Mouse (Mus musculus) midbrain, embryonic 12.5 days (tissue): ENCODE data around the gene Speer1. TPM values are rescaled to one million over a fixed set of nuclear protein-coding genes. Genes with fewer than 3 reads are reported as not detected.
"Not testable (repeated sequence)": the region's sequence is repeated elsewhere in the genome, so short reads cannot be mapped to it uniquely, and the experiment has no call there.

Source experiments
- ATAC-seq: fragments of 200-750 bp; cut with Nextera tagmentation; 2 replicates; pipeline ENCODE4 v1.8.0; 2017; ENCODE audit warnings: low read depth, moderate TSS enrichment, moderate library complexity; ENCODE audit not compliant: low FRiP score
- H3K27ac ChIP-seq: fragments of 300-500 bp; sonication (generic); replicated peaks from 2 replicates; pipeline ENCODE4 v1.5.1; 2016; ENCODE audit warnings: mild to moderate bottlenecking
- H3K27me3 ChIP-seq: fragments of 300-500 bp; sonication (generic); 2 replicates; pipeline ENCODE4 v1.6.1; 2016; ENCODE audit warnings: mild to moderate bottlenecking
- H3K36me3 ChIP-seq: fragments of 300-500 bp; sonication (generic); 2 replicates; pipeline ENCODE4 v1.6.1; 2016
- H3K4me1 ChIP-seq: fragments of 300-500 bp; sonication (generic); 2 replicates; pipeline ENCODE4 v1.6.1; 2016
- H3K4me2 ChIP-seq: fragments of 300-500 bp; sonication (generic); replicated peaks from 2 replicates; pipeline ENCODE4 v1.6.1; 2016; ENCODE audit warnings: mild to moderate bottlenecking, moderate library complexity
- H3K4me3 ChIP-seq: fragments of 300-500 bp; sonication (generic); 2 replicates; pipeline ENCODE4 v1.5.1; 2016; ENCODE audit warnings: mild to moderate bottlenecking
- H3K9ac ChIP-seq: fragments of 300-500 bp; sonication (generic); replicated peaks from 2 replicates; pipeline ENCODE4 v1.6.1; 2016; ENCODE audit warnings: mild to moderate bottlenecking, moderate library complexity
- H3K9me3 ChIP-seq: fragments of 300-500 bp; sonication (generic); 2 replicates; pipeline ENCODE4 v1.6.1; 2016; ENCODE audit warnings: mild to moderate bottlenecking
- WGBS: fragments of 180-500 bp; shearing (Covaris S2); methylation state at CpG from one replicate; pipeline ENCODE4 v1.1.7; 2016; 5-methylcytosine and 5-hydroxymethylcytosine counted together
- polyA plus RNA-seq: library from polyadenylated mRNA; unstranded; fragments of >200 nt; fragmentation: Nextera tagmentation; extraction: Ambion mirVana; gene quantifications from 2 replicates; pipeline ENCODE4 v1.2.1, GENCODE M21; 2016

Speer1 gene
- not detected in 2 replicates for polyA plus RNA-seq

DNA sequence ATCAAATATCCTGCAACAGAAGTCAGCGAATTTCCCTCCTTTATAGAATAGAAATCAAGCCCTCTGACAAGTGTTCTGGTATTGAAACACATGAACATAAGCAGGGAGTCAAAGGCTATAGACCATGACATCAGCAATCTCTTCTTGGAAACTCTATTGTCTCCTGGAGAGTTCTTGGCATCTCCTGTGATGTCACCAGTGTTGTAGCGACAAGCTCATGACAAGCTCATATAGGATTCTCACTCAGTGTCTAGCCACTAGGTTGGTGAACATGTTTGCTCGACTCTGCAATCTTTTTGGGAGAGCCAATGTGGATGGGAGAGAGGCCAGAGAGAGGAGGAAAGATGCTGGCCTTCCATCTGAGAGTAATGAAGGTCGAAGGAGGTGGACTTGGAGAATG is at the start of gene Speer1:
Gene Speer1 (plus strand): TSS at position 301 of the 400 bp plus-strand sequence.
- H3K36me3 ChIP-seq, H3K27ac ChIP-seq, H3K4me2 ChIP-seq, H3K27me3 ChIP-seq, H3K4me3 ChIP-seq, ATAC-seq, H3K9ac ChIP-seq, H3K9me3 ChIP-seq, H3K4me1 ChIP-seq: not testable (repeated sequence)
- WGBS: 87% methylated on average over 1 of the region's 4 CpGs

Other genes with a start within 250 kb of the Speer1 start
- not detected in 2 replicates for gene Gm8879, start 213.9 kb upstream of the Speer1 start, polyA plus RNA-seq
- not detected in 2 replicates for gene Gm5861, start 158.4 kb upstream of the Speer1 start, polyA plus RNA-seq
- not detected in 2 replicates for gene Gm8890, start 85.5 kb upstream of the Speer1 start, polyA plus RNA-seq
- not detected in 2 replicates for gene Gm8897, start 74.9 kb downstream of the Speer1 start, polyA plus RNA-seq
- gene Gm8906, start 161.2 kb downstream of the Speer1 start, polyA plus RNA-seq: not detected in 2 replicates